Mouse (Mus musculus): ENCODE measurements around the gene Mlec.

- TF ChIP-seq CTCF (IDR thresholded peaks at IDR 0.05; ENCODE audit: low read depth): no peak
- no peak for TF ChIP-seq EP300 (IDR thresholded peaks at IDR 0.05; ENCODE audit: low read depth)
These were observed 14.4 kb downstream of the Mlec start for GRCm38 (mm10) chr5:115143552-115143951.
